Comparison of ENCODE assay signal across 32 mouse cellular contexts in the genomic region with DNA sequence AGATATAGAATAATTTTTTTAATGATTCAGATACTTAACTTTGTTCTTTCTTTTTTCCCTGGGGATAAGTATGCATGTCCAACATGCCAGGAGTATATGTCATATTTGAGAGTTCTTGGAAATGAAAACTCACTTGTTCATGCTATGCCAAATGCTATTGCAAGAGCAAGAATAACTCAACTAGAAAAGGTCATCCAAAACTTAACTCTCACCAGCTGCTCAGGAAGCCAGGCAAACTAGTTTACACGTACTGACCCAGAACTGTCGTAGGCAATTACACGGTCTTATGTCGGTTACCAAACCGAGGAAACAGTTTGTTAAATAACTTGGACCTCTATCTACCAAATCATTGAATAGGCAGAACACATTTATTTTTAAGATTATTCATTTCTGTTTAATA. TPM values are rescaled to one million over a fixed set of nuclear protein-coding genes. Genes with fewer than 3 reads are reported as not detected.
DNase-seq lines count a peak whose midpoint lies in the region; ATAC-seq lines count a peak whose summit lies in the region.
"Had no signal": no experiment of that assay in that cellular context is flagged by ENCODE, and none has a peak within 500 bp of the region (broad histone marks: within the 10 kb centered on the region; RNA-seq: fewer than 3 reads in every experiment).

No protein-coding gene starts in this region.

- ATAC-seq in embryonic facial prominence, embryonic 15.5 days (ENCODE audit: insufficient number of reproducible peaks, low FRiP score, low TSS enrichment, low read depth), result peak; percentile 54; the same call in 1 of the 2 replicates
- ATAC-seq in intestine, embryonic 15.5 days, result no peak
- ATAC-seq in monocyte, adult 5-6 weeks (replicated peaks; ENCODE audit: insufficient number of reproducible peaks, low FRiP score, low TSS enrichment, poor library complexity, severe bottlenecking), result no peak
- ATAC-seq: activated CD4-positive, CD25-positive, alpha-beta regulatory T cell, adult 4 months; forebrain, embryonic 13.5 days; hindbrain, embryonic 16.5 days; liver, embryonic 12.5 days; liver, postnatal 0 days had no signal

- no peak overlapping the region for H3K4me2 ChIP-seq in embryonic facial prominence, embryonic 15.5 days (replicated peaks)
- no peak overlapping the region for H3K4me2 ChIP-seq in intestine, embryonic 15.5 days (replicated peaks)
- H3K4me2 ChIP-seq: embryonic facial prominence, embryonic 12.5 days; forebrain, embryonic 13.5 days; liver, embryonic 12.5 days had no signal

- H3K27ac ChIP-seq in embryonic facial prominence, embryonic 15.5 days (replicated peaks), result no peak overlapping the region
- no peak overlapping the region for H3K27ac ChIP-seq in intestine, embryonic 15.5 days
- H3K27ac ChIP-seq: embryonic facial prominence, embryonic 12.5 days; forebrain, embryonic 13.5 days; heart, adult 2 months; layer of hippocampus, adult 2 months; liver, embryonic 12.5 days had no signal

- no peaks in the 10 kb centered on the region for H3K4me1 ChIP-seq in embryonic facial prominence, embryonic 15.5 days
- H3K4me1 ChIP-seq in intestine, embryonic 15.5 days (replicated peaks), result no peaks in the 10 kb centered on the region
- H3K4me1 ChIP-seq: embryonic facial prominence, embryonic 12.5 days; forebrain, embryonic 13.5 days; liver, embryonic 12.5 days had no signal

- WGBS in embryonic facial prominence, embryonic 15.5 days, result 52% methylated on average over 5 of the region's 5 CpGs
- WGBS in intestine, embryonic 15.5 days, result 90% methylated on average over 5 of the region's 5 CpGs

- no peak overlapping the region for H3K9ac ChIP-seq in embryonic facial prominence, embryonic 15.5 days
- no peak overlapping the region for H3K9ac ChIP-seq in intestine, embryonic 15.5 days
- H3K9ac ChIP-seq: embryonic facial prominence, embryonic 12.5 days; forebrain, embryonic 13.5 days; liver, embryonic 12.5 days; liver, postnatal 0 days had no signal

- DNase-seq in heart, adult 11 months, result peak; percentile 16
- DNase-seq in heart, adult 8-10 months (ENCODE audit: low spot score), result no peak
- DNase-seq in NIH3T3 (ENCODE audit: low read depth), result peak; percentile 91
- DNase-seq in retina, postnatal 1 day, result peak; percentile 60
- DNase-seq in adrenal gland, adult 8-10 months, result no peak
- DNase-seq: adrenal gland, postnatal 14 days; cerebellum, postnatal 36 days; gastrocnemius, postnatal 36 days; heart, adult 2 months; kidney, adult 2 months; kidney, postnatal 36 days; layer of hippocampus, postnatal 36 days; left cerebral cortex, postnatal 4 days; liver, postnatal 0 days; midbrain, embryonic 14.5 days had no signal

- no peaks in the 10 kb centered on the region for H3K36me3 ChIP-seq in embryonic facial prominence, embryonic 15.5 days
- H3K36me3 ChIP-seq in intestine, embryonic 15.5 days, result 0 out of 2 replicates have a peak, but pooled peaks cover 2% of the 10 kb centered on the region

- no peak overlapping the region for H3K4me3 ChIP-seq in embryonic facial prominence, embryonic 15.5 days (replicated peaks)
- no peak overlapping the region for H3K4me3 ChIP-seq in intestine, embryonic 15.5 days (replicated peaks)
- H3K4me3 ChIP-seq: embryonic facial prominence, embryonic 12.5 days; forebrain, embryonic 13.5 days; heart, adult 2 months; layer of hippocampus, adult 2 months; liver, embryonic 12.5 days had no signal

- H3K9me3 ChIP-seq in embryonic facial prominence, embryonic 15.5 days (replicated peaks), result no peaks in the 10 kb centered on the region
- no peaks in the 10 kb centered on the region for H3K9me3 ChIP-seq in intestine, embryonic 15.5 days
- H3K9me3 ChIP-seq: embryonic facial prominence, embryonic 12.5 days; forebrain, embryonic 13.5 days; liver, embryonic 12.5 days had no signal

- no peaks in the 10 kb centered on the region for H3K27me3 ChIP-seq in embryonic facial prominence, embryonic 15.5 days
- H3K27me3 ChIP-seq in intestine, embryonic 15.5 days (replicated peaks), result no peaks in the 10 kb centered on the region
- H3K27me3 ChIP-seq: embryonic facial prominence, embryonic 12.5 days; forebrain, embryonic 13.5 days; liver, embryonic 12.5 days had no signal

RNA-seq across cellular contexts. Expression of a gene that starts 13.3 kb away (rescaled TPM):
- not detected for total RNA-seq in heart, adult 8-10 months (2022)
- 1.5 and 2.0 TPM in 2 replicates for polyA plus RNA-seq in embryonic facial prominence, embryonic 15.5 days (2015; fragmentation: Nextera tagmentation; extraction: Ambion mirVana)
- under 1 TPM; 0.09 to 0.40 (median 0.22) TPM for total RNA-seq in adrenal gland, adult 8-10 months (2022)
- polyA plus RNA-seq in intestine, embryonic 15.5 days (2015; fragmentation: Nextera tagmentation; extraction: Ambion mirVana), result not detected in 2 replicates
- not detected in 3 replicates for total RNA-seq in monocyte, adult 5-6 weeks (2017)
- total RNA-seq: gastrocnemius, postnatal 36 days; heart, adult 2 months; heart, postnatal 25 days; MEL; neutrophil, adult 5-6 weeks had no signal
- polyA plus RNA-seq: activated CD4-positive, CD25-positive, alpha-beta regulatory T cell, adult 4 months; heart, embryonic 14.5 days; intestine, embryonic 14.5 days; kidney, adult 2 months; liver, embryonic 12.5 days; liver, postnatal 0 days; neural tube, embryonic 11.5 days; small intestine, adult 2 months; stomach, embryonic 14.5 days had no signal

RNA-seq across cellular contexts. Expression of a gene that starts 24.3 kb away (rescaled TPM):
- total RNA-seq in heart, adult 8-10 months (2022), result 10 to 100 TPM; 62.4 to 95.6 (median 84.5) TPM
- 124 TPM in 2 replicates for polyA plus RNA-seq in embryonic facial prominence, embryonic 15.5 days (2015; fragmentation: Nextera tagmentation; extraction: Ambion mirVana)
- total RNA-seq in adrenal gland, adult 8-10 months (2022), result 100 to 1,000 TPM in 1 of 4 experiments, 10 to 100 TPM in 3; 70.5 to 124 (median 93.3) TPM
- polyA plus RNA-seq in intestine, embryonic 15.5 days (2015; fragmentation: Nextera tagmentation; extraction: Ambion mirVana), result 141 and 153 TPM in 2 replicates
- total RNA-seq in monocyte, adult 5-6 weeks (2017), result 39.6 to 86.1 TPM (median 84.3 TPM) in 3 replicates

Comparison
In these comparisons a context has a peak if more than half of its experiments do, and no peak if none do; other contexts are left out.
1. DNase-seq: peak in heart, adult 11 months (single experiment), NIH3T3 (single experiment) and retina, postnatal 1 day (single experiment); none in heart, adult 8-10 months (single experiment) and adrenal gland, adult 8-10 months (single experiment).